Comparison of ENCODE assay signal across 8 mouse cellular contexts in genomic region chr4:26346443-26347106, GRCm38 (mm10). TPM values are rescaled to one million over a fixed set of nuclear protein-coding genes. Genes with fewer than 3 reads are reported as not detected.
DNase-seq lines count a peak whose midpoint lies in the region; ATAC-seq and TF ChIP-seq lines count a peak whose summit lies in the region.

Gene Manea, minus strand, starts transcription at chr4:26346891.

- no peaks in the 10 kb centered on the region for H3K4me1 ChIP-seq in ES-Bruce4 (ENCODE audit: control insufficient read depth, insufficient read depth, low read length)
- H3K4me1 ChIP-seq in forebrain, embryonic 13.5 days, result peaks cover 8% of the 10 kb centered on the region
- H3K4me1 ChIP-seq in liver, postnatal 0 days (ENCODE audit: insufficient read depth), result peaks cover 14% of the 10 kb centered on the region; the same call in 1 of the 2 replicates
- H3K4me1 ChIP-seq in neural tube, embryonic 14.5 days (ENCODE audit: control insufficient read depth, insufficient read depth, low read length), result no peaks in the 10 kb centered on the region

- peak; percentile 9 for TF ChIP-seq POLR2A in ES-Bruce4 (IDR thresholded peaks at IDR 0.05; ENCODE audit: insufficient read depth, low read length)

- ATAC-seq in cerebellum, adult (ENCODE audit: insufficient number of reproducible peaks, low FRiP score, low TSS enrichment), result peak; percentile 96
- ATAC-seq in forebrain, embryonic 13.5 days, result peak; percentile 98
- peak; percentile 98 for ATAC-seq in liver, postnatal 0 days
- peak; percentile 98 for ATAC-seq in neural tube, embryonic 14.5 days (ENCODE audit: low read depth)

- no peaks in the 10 kb centered on the region for H3K27me3 ChIP-seq in ES-Bruce4 (ENCODE audit: control insufficient read depth, insufficient read depth, low read length, poor library complexity, severe bottlenecking)
- H3K27me3 ChIP-seq in forebrain, embryonic 13.5 days, result no peaks in the 10 kb centered on the region
- no peaks in the 10 kb centered on the region for H3K27me3 ChIP-seq in liver, postnatal 0 days (ENCODE audit: insufficient read depth, low read length)
- H3K27me3 ChIP-seq in neural tube, embryonic 14.5 days (ENCODE audit: control insufficient read depth, insufficient read depth, low read length), result no peaks in the 10 kb centered on the region

- peak; percentile 96 to 97 for DNase-seq in heart, postnatal 10 days
- DNase-seq in large intestine, adult 2 months (ENCODE audit: low read depth, low spot score), result peak; percentile 82
- peak; percentile 95 for DNase-seq in liver, postnatal 0 days
- peak; percentile 97 for DNase-seq in testis, postnatal 10 days (ENCODE audit: low spot score)

- H3K4me2 ChIP-seq in forebrain, embryonic 13.5 days, result peak within 1 kb of the TSS; percentile 63
- peak within 1 kb of the TSS; percentile 83 for H3K4me2 ChIP-seq in liver, postnatal 0 days (ENCODE audit: low read depth, low read length)
- H3K4me2 ChIP-seq in neural tube, embryonic 14.5 days (ENCODE audit: low read depth, low read length), result peak within 1 kb of the TSS; percentile 74

- WGBS in forebrain, embryonic 13.5 days, result under 1% methylated on average over 50 of the region's 52 CpGs
- under 1% methylated on average over 52 of the region's 52 CpGs for WGBS in large intestine, adult 2 months
- 1% methylated on average over 50 of the region's 52 CpGs for WGBS in liver, postnatal 0 days (ENCODE audit: insufficient replicate concordance)
- WGBS in neural tube, embryonic 14.5 days, result under 1% methylated on average over 52 of the region's 52 CpGs

- H3K27ac ChIP-seq in ES-Bruce4 (ENCODE audit: insufficient read depth, low read length), result no peak within 1 kb of the TSS
- peak within 1 kb of the TSS; percentile 75 for H3K27ac ChIP-seq in forebrain, embryonic 13.5 days
- H3K27ac ChIP-seq in liver, postnatal 0 days (ENCODE audit: low read depth), result peak within 1 kb of the TSS; percentile 95
- peak within 1 kb of the TSS; percentile 85 for H3K27ac ChIP-seq in neural tube, embryonic 14.5 days (ENCODE audit: low read depth, low read length)

- intact Hi-C loops in heart, postnatal 10 days (cut with DNase I), result loop anchor here (5.0 kb wide), 1 partner anchor 1449 kb away; the partner anchor contains the start of gene Ndufaf4

- no peaks in the 10 kb centered on the region for H3K36me3 ChIP-seq in ES-Bruce4 (ENCODE audit: control insufficient read depth, insufficient read depth, low read length, poor library complexity, severe bottlenecking)
- no peaks in the 10 kb centered on the region for H3K36me3 ChIP-seq in forebrain, embryonic 13.5 days (ENCODE audit: poor library complexity, severe bottlenecking)
- H3K36me3 ChIP-seq in liver, postnatal 0 days (replicated peaks; ENCODE audit: insufficient read depth, low read length), result no peaks in the 10 kb centered on the region
- no peaks in the 10 kb centered on the region for H3K36me3 ChIP-seq in neural tube, embryonic 14.5 days (ENCODE audit: control insufficient read depth, insufficient read depth, low read length)

- no peak for TF ChIP-seq CTCF in ES-Bruce4 (IDR thresholded peaks at IDR 0.05; ENCODE audit: low read depth, low read length)
- peak; percentile 12; the same call in 1 of the 2 replicates for TF ChIP-seq CTCF in liver, postnatal 0 days (IDR thresholded peaks at IDR 0.05; ENCODE audit: low read depth)

- peak within 1 kb of the TSS; percentile 97 for H3K4me3 ChIP-seq in ES-Bruce4 (ENCODE audit: low read depth, low read length)
- H3K4me3 ChIP-seq in forebrain, embryonic 13.5 days, result peak within 1 kb of the TSS; percentile 78
- H3K4me3 ChIP-seq in liver, postnatal 0 days (ENCODE audit: low read depth, low read length), result peak within 1 kb of the TSS; percentile 86
- peak within 1 kb of the TSS; percentile 88 for H3K4me3 ChIP-seq in neural tube, embryonic 14.5 days (ENCODE audit: low read depth, low read length)

- no peak for TF ChIP-seq EP300 in ES-Bruce4 (IDR thresholded peaks at IDR 0.05; ENCODE audit: insufficient read depth, low read depth, low read length)
- no peak for TF ChIP-seq EP300 in liver, postnatal 0 days (IDR thresholded peaks at IDR 0.05; ENCODE audit: low read depth)

- peak within 1 kb of the TSS; percentile 88 for H3K9ac ChIP-seq in ES-Bruce4 (ENCODE audit: low read depth, poor library complexity, severe bottlenecking)
- peak within 1 kb of the TSS; percentile 82 for H3K9ac ChIP-seq in forebrain, embryonic 13.5 days
- H3K9ac ChIP-seq in liver, postnatal 0 days (replicated peaks), result peak within 1 kb of the TSS; percentile 90
- peak within 1 kb of the TSS; percentile 86 for H3K9ac ChIP-seq in neural tube, embryonic 14.5 days (replicated peaks; ENCODE audit: low read depth, low read length)

- H3K9me3 ChIP-seq in ES-Bruce4 (replicated peaks; ENCODE audit: control insufficient read depth, insufficient read depth, low read length, poor library complexity, severe bottlenecking), result no peaks in the 10 kb centered on the region
- no peaks in the 10 kb centered on the region for H3K9me3 ChIP-seq in forebrain, embryonic 13.5 days (replicated peaks)
- no peaks in the 10 kb centered on the region for H3K9me3 ChIP-seq in liver, postnatal 0 days (ENCODE audit: low read length)
- H3K9me3 ChIP-seq in neural tube, embryonic 14.5 days (ENCODE audit: control insufficient read depth, low read length), result no peaks in the 10 kb centered on the region

RNA-seq across cellular contexts. Expression of gene Manea, which starts in this region (rescaled TPM):
- 12.0 and 15.6 TPM in 2 replicates for polyA plus RNA-seq in ES-Bruce4 (2011; ENCODE audit: insufficient read depth, insufficient read length, low read depth, missing spikeins)
- 13.6 and 14.3 TPM in 2 replicates for polyA plus RNA-seq in forebrain, embryonic 13.5 days (2015; fragmentation: Nextera tagmentation; extraction: Ambion mirVana)
- 10 to 100 TPM; 15.3 to 19.9 TPM for total RNA-seq in heart, postnatal 10 days (2021)
- polyA plus RNA-seq in large intestine, adult 2 months (2012; rRNA removed), result 2.3 and 6.0 TPM in 2 replicates
- polyA plus RNA-seq in liver, postnatal 0 days (2015; fragmentation: Nextera tagmentation; extraction: Ambion mirVana), result 3.9 and 4.3 TPM in 2 replicates
- polyA plus RNA-seq in neural tube, embryonic 14.5 days (2014; fragmentation: Nextera tagmentation; extraction: Ambion mirVana), result 24.1 and 24.4 TPM in 2 replicates
